Mouse (Mus musculus) hindlimb bud, embryonic 11.5 days (tissue): ENCODE data around the gene Stip1.

Source experiments
- DNase-seq: peaks from one replicate; pipeline ENCODE4 v3.0.0-alpha.2; 2012; ENCODE audit warnings: low read depth, low spot score; ENCODE audit errors: extremely low spot score

Gene Stip1

GRCm38 (mm10) chr19:6987061-6987903, 52.5 kb downstream of the Stip1 start, which contains the start of gene Vegfb:
Vegfb (minus strand) TSS chr19:6987651.
- DNase-seq = no peak

DNA sequence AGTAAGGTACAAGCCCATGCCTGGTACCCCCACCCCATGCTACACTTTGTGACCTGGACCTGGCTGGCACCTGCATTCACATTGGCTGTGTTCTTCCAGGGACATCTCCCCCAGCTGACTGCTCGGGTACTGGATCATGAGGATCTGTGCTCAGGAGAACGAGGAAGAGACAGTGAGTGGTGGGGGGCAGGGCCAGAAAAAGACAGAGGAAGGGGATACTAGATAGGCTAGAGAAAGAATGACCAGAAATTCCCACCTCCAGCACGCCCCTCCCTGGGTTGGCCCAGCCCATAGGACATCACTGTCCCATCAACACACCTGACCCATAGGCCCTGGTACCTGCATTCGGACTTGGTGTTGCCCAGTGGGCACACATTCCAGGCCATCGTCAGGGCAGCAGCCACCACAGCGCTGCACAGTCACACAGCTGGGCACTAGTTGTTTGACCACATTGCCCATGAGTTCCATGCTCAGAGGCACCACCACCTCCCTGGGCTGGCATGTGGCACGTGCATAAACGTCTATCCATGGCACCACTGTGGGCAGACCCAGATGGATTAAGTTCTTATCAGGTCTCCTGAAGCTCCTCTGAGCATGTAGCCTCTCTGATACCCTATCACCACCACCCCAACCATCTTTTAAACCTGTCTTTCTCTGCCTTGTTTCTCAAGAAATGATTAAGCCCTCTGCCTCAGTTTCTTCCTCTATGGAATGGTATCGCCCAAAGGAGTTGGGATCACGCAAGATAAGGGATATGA, 53.6 kb downstream of the Stip1 start:
- DNase-seq = no peak

GRCm38 (mm10) chr19:6985300-6985699, 54.5 kb downstream of the Stip1 start:
- DNase-seq = no peak

- DNase-seq = no peak
Measured at GRCm38 (mm10) chr19:6983621-6984020, 56.1 kb downstream of the Stip1 start.

DNA sequence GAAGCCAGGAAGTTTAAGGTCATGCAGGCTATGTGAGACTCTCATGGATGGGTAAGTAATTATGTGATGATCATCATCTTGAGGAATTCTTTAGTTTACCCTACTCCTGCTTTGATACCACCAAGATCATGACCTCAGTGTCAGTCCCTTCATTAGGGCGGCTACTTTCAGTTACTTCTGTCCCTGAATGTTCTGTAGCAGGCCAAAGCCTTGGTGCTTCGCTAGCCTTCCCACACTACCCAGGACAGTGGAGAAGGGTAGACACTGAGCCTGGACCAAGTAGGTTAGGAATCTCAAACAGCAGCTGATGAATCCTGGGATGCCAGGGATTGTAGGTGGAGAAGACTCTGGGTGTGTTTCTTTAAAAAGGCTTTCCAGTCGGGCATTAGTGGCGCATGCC, 58.3 kb downstream of the Stip1 start:
- DNase-seq = no peak

DNA sequence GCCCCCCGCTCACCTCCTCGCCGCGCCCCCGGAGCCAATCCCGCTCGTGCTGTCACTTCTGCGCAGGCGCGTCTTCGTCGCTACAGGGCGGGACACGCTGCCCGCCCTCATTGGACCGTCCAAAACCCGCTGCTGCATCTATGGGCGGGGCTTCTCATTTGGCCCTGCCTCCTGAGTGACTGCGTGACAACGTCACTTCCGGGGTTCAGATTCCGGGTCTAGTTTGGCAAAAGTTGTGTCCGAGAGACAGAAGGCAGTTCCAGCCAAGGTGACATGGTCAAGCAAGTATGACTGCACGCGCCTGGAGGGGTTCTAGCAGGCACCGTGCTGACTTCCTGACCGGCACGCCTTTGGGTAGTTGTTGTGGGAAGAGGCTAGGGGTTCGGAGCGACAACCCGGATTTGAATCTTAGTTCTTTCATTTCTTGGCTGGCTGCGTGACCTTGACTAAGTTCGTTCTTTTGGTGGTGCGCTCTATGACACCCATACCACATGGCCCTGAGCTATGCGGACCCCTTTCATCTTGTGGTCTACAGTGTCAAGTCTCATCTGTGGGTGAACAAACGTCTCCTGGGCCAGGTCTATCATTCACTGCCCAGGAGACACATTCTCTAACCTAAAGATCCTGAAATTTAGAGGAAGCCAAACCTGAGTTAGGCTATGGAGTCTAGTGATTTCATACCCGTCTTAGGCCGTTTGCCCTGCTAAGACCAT, 59.2 kb downstream of the Stip1 start, which contains the start of gene Fkbp2:
Gene Fkbp2, minus strand, starts transcription at position 121 of the 713 bp plus-strand sequence.
- peak; percentile 96 for DNase-seq

GRCm38 (mm10) chr19:6979486-6980380, 60.0 kb downstream of the Stip1 start:
- DNase-seq = peak; percentile 90

- DNase-seq = no peak
Measured at GRCm38 (mm10) chr19:6979001-6979479, 60.7 kb downstream of the Stip1 start.

DNA sequence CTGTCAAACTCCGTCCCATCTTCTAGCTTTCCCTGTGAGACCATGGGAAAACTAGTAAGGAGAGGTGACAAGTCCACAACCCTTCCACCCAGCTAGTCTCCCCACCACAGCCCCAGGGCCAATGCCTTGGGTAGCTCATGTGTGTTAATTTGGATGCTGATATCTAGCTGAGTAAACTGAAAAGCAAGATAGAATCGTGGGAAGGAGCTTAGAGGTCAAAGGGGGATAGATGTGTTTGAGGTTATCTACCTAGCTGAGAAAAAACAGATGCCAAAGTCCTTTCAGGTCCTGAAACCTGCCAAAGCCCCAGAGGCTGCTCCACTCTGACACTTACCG, 61.2 kb downstream of the Stip1 start:
- no peak for DNase-seq

GRCm38 (mm10) chr19:6977759-6978638, 61.8 kb downstream of the Stip1 start:
- no peak for DNase-seq

GRCm38 (mm10) chr19:6975537-6976521, 63.9 kb downstream of the Stip1 start, which contains the start of gene Plcb3:
Plcb3 (minus strand) TSS chr19:6976470.
- DNase-seq = no peak

DNA sequence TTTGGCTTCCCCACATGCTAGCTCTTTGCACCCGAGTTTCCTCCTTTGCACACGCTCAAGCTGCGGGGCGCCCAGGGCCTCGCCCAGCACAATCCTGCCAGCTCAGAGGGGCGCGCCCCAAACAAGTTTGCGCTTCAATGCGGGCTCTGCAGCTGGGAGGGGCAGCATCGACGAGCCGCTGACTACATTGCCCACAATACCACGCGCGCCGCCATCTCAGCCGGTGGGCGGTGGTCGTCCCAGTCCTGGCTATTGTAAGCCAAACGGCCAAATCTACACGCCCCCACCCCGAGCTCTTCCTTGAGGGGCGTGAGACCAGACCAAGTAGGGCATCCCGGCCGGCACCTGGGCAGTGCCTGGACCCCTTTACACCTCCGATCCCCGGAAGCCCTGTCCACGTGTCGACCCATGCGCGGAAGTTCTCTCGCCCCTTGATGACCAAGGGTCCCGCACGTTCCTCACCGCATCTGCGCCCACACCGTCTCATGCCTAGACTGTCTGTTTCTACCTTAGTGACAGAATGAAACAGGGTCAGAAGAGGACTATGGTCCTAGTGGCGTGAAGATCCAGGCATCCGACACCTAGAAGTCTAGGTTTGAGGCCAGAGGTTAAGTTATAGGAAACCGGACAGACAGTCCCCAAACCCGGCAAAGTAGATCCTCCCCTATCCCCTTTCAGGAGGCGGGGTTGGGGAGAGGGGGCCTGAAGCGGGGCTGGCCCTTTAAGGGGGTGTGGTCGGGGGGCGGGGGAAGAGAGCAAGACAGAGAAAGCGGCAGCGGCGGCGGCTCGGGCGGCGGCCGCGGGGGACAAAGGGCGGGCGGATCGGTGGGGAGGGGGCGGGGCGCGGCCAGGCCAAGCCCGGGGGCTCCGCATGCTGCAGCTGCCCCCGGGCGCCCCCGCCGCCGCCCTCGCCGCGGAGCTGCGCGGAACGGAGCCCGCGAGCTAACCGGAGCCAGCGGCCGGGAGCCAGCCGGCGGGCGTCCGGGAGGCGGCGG, 65.3 kb downstream of the Stip1 start, which contains the start of gene Ppp1r14b:
Gene Ppp1r14b, plus strand, starts transcription at position 758 of the 995 bp plus-strand sequence.
- no peak for DNase-seq

DNA sequence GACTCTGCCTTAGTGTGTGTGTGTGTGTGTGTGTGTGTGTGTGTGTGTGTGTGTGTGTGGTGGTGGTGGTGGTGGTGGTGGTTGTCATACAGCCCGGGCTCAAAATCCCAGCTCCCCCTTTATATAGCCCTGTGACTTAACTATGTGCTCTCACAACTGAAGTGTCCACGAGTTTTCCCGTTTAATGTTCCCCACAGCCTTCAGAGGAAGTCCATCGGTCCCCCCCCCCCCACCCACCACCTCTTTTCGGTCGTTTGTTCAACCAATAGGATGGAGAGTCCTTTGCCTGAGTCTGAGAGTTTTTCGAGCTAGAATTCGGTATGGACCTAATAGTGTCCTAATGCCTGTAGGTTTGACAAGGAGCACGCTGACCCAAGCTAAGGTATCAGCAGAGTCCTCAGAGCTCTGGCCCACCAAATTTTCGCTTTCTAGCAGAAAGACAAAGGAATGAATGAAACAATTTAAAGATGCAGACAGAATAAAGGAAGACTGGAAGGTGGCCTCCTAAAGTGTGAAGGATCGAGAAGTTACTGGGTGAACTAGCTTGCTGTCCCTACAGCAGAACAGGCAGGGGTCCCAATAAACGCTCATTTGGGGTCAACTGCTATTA, 66.1 kb downstream of the Stip1 start:
- DNase-seq = no peak

DNA sequence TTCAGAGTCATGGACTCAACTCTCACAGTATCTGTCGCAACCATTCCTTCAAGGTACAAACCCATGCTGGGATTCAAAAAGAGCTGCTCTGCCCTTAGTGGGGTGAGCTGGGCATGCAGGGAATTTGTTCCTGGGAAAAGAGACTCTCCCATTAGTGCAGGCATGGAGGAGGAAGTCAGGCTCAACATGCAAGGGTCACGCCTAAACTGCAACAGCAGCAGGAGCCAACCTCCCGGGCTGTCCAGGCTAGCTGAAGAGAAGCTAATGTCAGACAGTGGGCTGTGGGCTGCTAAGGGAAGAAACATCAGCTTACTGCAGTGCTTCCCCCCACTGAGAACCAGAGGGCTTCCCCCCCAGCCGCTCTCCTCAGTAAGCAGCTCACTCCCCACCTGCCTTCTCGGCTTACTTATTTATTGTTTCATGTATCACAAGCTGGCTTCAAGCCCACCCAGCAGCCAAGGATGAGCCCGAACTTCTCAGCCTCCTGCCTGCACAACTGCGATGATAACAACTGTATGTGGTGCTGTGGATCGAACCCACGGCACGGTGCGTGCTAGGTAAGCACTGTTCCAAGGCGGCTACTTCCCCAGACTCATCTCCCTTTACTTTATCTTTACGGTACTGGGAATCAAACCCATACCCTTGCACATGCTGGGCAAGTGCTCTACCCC, 67.4 kb downstream of the Stip1 start:
- no peak for DNase-seq

DNA sequence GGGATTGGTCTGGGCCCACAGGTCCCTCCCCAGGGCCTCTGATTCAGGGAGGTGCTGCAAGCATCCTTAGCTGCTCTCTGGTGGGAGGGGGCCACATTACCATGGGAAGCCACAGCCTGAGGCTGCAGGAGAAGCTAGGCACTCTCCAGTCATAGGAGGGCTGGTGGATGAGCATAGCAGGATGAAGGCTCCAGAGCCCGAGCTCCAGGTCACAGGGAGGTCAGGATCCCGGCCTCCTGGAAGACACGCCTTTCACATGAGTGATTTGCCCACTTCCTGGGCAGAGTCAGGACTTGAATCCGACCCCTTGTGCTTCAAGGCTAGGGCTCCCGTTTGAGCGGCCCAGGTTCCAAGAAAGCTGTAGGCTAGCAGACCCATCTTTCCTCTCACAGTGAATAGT, 68.1 kb downstream of the Stip1 start:
- no peak for DNase-seq
